Mouse (Mus musculus): ENCODE measurements around the gene Ubac2. TPM values are rescaled to one million over a fixed set of nuclear protein-coding genes. Genes with fewer than 3 reads are reported as not detected.

Ubac2 gene
- total and polyA plus RNA-seq, 3 experiments = 32.8 to 40.1 (median 35.5) TPM

- Histone ChIP-seq H3K36me3 (replicated peaks in 1 of 2; ENCODE audit: control insufficient read depth in 1 of 2, insufficient read depth in 1 of 2, low read length in 1 of 2) (peaks cover 6 to 36% of the 10 kb centered on the region in 2 experiments), H3K9ac (ENCODE audit: insufficient read depth, low read depth) (no peak overlapping the region), H3K27me3 (replicated peaks) (no peaks in the 10 kb centered on the region), H3K4me3 (replicated peaks in 1 of 3; ENCODE audit: low read depth in 2 of 3, low read length in 2 of 3, poor library complexity in 1 of 3) (no peak overlapping the region), H3K4me1 (ENCODE audit: control insufficient read depth in 1 of 2, insufficient read depth in 2 of 2) (peaks cover 24 to 68% of the 10 kb centered on the region in 2 experiments), H3K4me2 (ENCODE audit: insufficient read depth, low read depth, poor library complexity, severe bottlenecking) (no peak overlapping the region), H3K27ac (ENCODE audit: insufficient read depth, low read depth) (peak overlapping the region; percentile 63), H3K79me2 (replicated peaks; ENCODE audit: control insufficient read depth, extremely low read depth, insufficient read depth, poor library complexity, severe bottlenecking) (no peaks in the 10 kb centered on the region), H3K9me3 (replicated peaks; ENCODE audit: low read length) (peaks cover 16% of the 10 kb centered on the region)
- TF ChIP-seq MEF2A (IDR thresholded peaks at IDR 0.05; ENCODE audit: borderline replicate concordance, low read depth, low read length) = no peak
- no peak for TF ChIP-seq RCOR1 (conservative IDR thresholded peaks at IDR 0.05; ENCODE audit: low read depth, low read length)
- TF ChIP-seq BHLHE40 (IDR thresholded peaks at IDR 0.05; ENCODE audit: low read depth, low read length) = no peak
- no peak for TF ChIP-seq PAX5 (IDR thresholded peaks at IDR 0.05; ENCODE audit: low read length)
- no peak for TF ChIP-seq ELF1 (IDR thresholded peaks at IDR 0.05; ENCODE audit: low read depth, low read length)
- TF ChIP-seq CHD1 (IDR thresholded peaks at IDR 0.05; ENCODE audit: low read depth, low read length) = no peak
- TF ChIP-seq ZNF384 (IDR thresholded peaks at IDR 0.05; ENCODE audit: low read depth, low read length) = no peak
- TF ChIP-seq ZC3H11A (IDR thresholded peaks at IDR 0.05; ENCODE audit: low read depth, low read length) = no peak
- TF ChIP-seq USF2 (conservative IDR thresholded peaks at IDR 0.05; ENCODE audit: low read depth, low read length) = no peak
- TF ChIP-seq CHD2 (IDR thresholded peaks at IDR 0.05; ENCODE audit: low read length) = no peak
- no peak for TF ChIP-seq GABPA (IDR thresholded peaks at IDR 0.05; ENCODE audit: insufficient replicate concordance, low read depth, low read length)
- no peak for TF ChIP-seq KAT2A (IDR thresholded peaks at IDR 0.05; ENCODE audit: insufficient replicate concordance, low read length)
- TF ChIP-seq USF1 (IDR thresholded peaks at IDR 0.05; ENCODE audit: low read depth, low read length) = no peak
- TF ChIP-seq NRF1 (IDR thresholded peaks at IDR 0.05; ENCODE audit: low read depth, low read length) = no peak
- no peak for TF ChIP-seq CTCF (conservative IDR thresholded peaks at IDR 0.05 in 1 of 2, IDR thresholded peaks at IDR 0.05 in 1 of 2; ENCODE audit: low read depth in 2 of 2, low read length in 2 of 2)
- in situ Hi-C loops (cut with MboI; ENCODE audit: low pct_ligation_motif_present, low pct_unique_long_range_greater_than_20kb, low sequenced_read_pairs) = no loop called here
- DNase-seq (ENCODE audit: extremely low read depth) = no peak
- dilution Hi-C loops (cut with MboI; ENCODE audit: extremely low pct_ligation_motif_present, extremely low pct_unique_long_range_greater_than_20kb, low sequenced_read_pairs) = no loop called here
Observed at GRCm38 (mm10) chr14:121936856-121937255, 58.4 kb downstream of the Ubac2 start.

GRCm38 (mm10) chr14:121937601-121938255, 59.3 kb downstream of the Ubac2 start:
- in situ Hi-C loops (cut with MboI; ENCODE audit: low pct_ligation_motif_present, low pct_unique_long_range_greater_than_20kb, low sequenced_read_pairs) = no loop called here
- TF ChIP-seq E2F4 (IDR thresholded peaks at IDR 0.05; ENCODE audit: insufficient replicate concordance, low read depth, low read length) (no peak), ELF1 (IDR thresholded peaks at IDR 0.05; ENCODE audit: low read depth, low read length) (0 out of 2 replicates have a peak, but pooled peaks have one; percentile 19), IRF4 (IDR thresholded peaks at IDR 0.05; ENCODE audit: low read depth, low read length) (no peak), USF2 (conservative IDR thresholded peaks at IDR 0.05; ENCODE audit: low read depth, low read length) (no peak), JUND (conservative IDR thresholded peaks at IDR 0.05; ENCODE audit: low read depth, low read length) (no peak), RCOR1 (conservative IDR thresholded peaks at IDR 0.05; ENCODE audit: low read depth, low read length) (0 out of 2 replicates have a peak, but pooled peaks have one; percentile 35), EP300 (IDR thresholded peaks at IDR 0.05; ENCODE audit: low read length) (peak; percentile 24), KAT2A (IDR thresholded peaks at IDR 0.05; ENCODE audit: insufficient replicate concordance, low read length) (no peak), GABPA (IDR thresholded peaks at IDR 0.05; ENCODE audit: insufficient replicate concordance, low read depth, low read length) (no peak), UBTF (IDR thresholded peaks at IDR 0.05; ENCODE audit: low read depth, low read length) (0 out of 2 replicates have a peak, but pooled peaks have one; percentile 16), ZMIZ1 (IDR thresholded peaks at IDR 0.05; ENCODE audit: low read depth, low read length) (peak; percentile 60; the same call in 1 of the 2 replicates), TBP (conservative IDR thresholded peaks at IDR 0.05; ENCODE audit: low read depth, low read length) (0 out of 2 replicates have a peak, but pooled peaks have one; percentile 16), ZNF384 (IDR thresholded peaks at IDR 0.05; ENCODE audit: low read depth, low read length) (no peak), MEF2A (IDR thresholded peaks at IDR 0.05; ENCODE audit: borderline replicate concordance, low read depth, low read length) (no peak), MXI1 (IDR thresholded peaks at IDR 0.05; ENCODE audit: low read depth, low read length) (0 out of 2 replicates have a peak, but pooled peaks have one; percentile 28), MAX (IDR thresholded peaks at IDR 0.05; ENCODE audit: low read length) (no peak), ETS1 (conservative IDR thresholded peaks at IDR 0.05; ENCODE audit: low read depth, low read length) (no peak), NELFE (IDR thresholded peaks at IDR 0.05; ENCODE audit: low read depth, low read length) (peak; percentile 47; the same call in 1 of the 2 replicates), USF1 (IDR thresholded peaks at IDR 0.05; ENCODE audit: low read depth, low read length) (no peak), POLR2AphosphoS2 (IDR thresholded peaks at IDR 0.05; ENCODE audit: low read depth, low read length) (no peak), SIN3A (IDR thresholded peaks at IDR 0.05; ENCODE audit: low read length) (peak; percentile 62; the same call in 1 of the 2 replicates), BHLHE40 (IDR thresholded peaks at IDR 0.05; ENCODE audit: low read depth, low read length) (no peak), ZKSCAN1 (IDR thresholded peaks at IDR 0.05; ENCODE audit: borderline replicate concordance, low read depth, low read length) (no peak)

More at GRCm38 (mm10) chr14:121937601-121938255, 59.3 kb downstream of the Ubac2 start:
- Histone ChIP-seq H3K4me2 (ENCODE audit: insufficient read depth, low read depth, poor library complexity, severe bottlenecking) (peak overlapping the region; percentile 69), H3K4me3 (replicated peaks in 1 of 3; ENCODE audit: low read depth in 2 of 3, low read length in 2 of 3, poor library complexity in 1 of 3) (peak overlapping the region in 2 of 3 experiments; percentile 8 to 21), H3K4me1 (ENCODE audit: control insufficient read depth in 1 of 2, insufficient read depth in 2 of 2) (peaks cover 19 to 59% of the 10 kb centered on the region in 2 experiments), H3K36me3 (replicated peaks in 1 of 2; ENCODE audit: control insufficient read depth in 1 of 2, insufficient read depth in 1 of 2, low read length in 1 of 2) (peaks cover 6 to 36% of the 10 kb centered on the region in 2 experiments), H3K9me3 (replicated peaks; ENCODE audit: low read length) (peaks cover 16% of the 10 kb centered on the region), H3K27me3 (replicated peaks) (no peaks in the 10 kb centered on the region), H3K9ac (ENCODE audit: insufficient read depth, low read depth) (peak overlapping the region; percentile 69), H3K79me2 (replicated peaks; ENCODE audit: control insufficient read depth, extremely low read depth, insufficient read depth, poor library complexity, severe bottlenecking) (no peaks in the 10 kb centered on the region), H3K27ac (ENCODE audit: insufficient read depth, low read depth) (peak overlapping the region; percentile 99)
- no peak for DNase-seq (ENCODE audit: extremely low read depth)
- dilution Hi-C loops (cut with MboI; ENCODE audit: extremely low pct_ligation_motif_present, extremely low pct_unique_long_range_greater_than_20kb, low sequenced_read_pairs) = no loop called here

Data from CH12.LX (cell line).